In genomic region chrX:166243261-166243885, GRCm38 (mm10) we compare ENCODE assay signal across 8 mouse cellular contexts.
"Had no signal": no experiment of that assay in that cellular context is flagged by ENCODE, and none has a peak within 500 bp of the region (broad histone marks: within the 10 kb centered on the region; RNA-seq: fewer than 3 reads in every experiment).

No protein-coding gene starts in this region.

- DNase-seq: kidney, adult 8-10 months; kidney, postnatal 36 days; lung, embryonic 14.5 days; lung, postnatal 10 days; lung, postnatal 4 days; midbrain, embryonic 14.5 days; retina, postnatal 1 day; thymus, postnatal 36 days had no signal
